10 mouse cellular contexts compared by ENCODE assay signal in the genomic region with DNA sequence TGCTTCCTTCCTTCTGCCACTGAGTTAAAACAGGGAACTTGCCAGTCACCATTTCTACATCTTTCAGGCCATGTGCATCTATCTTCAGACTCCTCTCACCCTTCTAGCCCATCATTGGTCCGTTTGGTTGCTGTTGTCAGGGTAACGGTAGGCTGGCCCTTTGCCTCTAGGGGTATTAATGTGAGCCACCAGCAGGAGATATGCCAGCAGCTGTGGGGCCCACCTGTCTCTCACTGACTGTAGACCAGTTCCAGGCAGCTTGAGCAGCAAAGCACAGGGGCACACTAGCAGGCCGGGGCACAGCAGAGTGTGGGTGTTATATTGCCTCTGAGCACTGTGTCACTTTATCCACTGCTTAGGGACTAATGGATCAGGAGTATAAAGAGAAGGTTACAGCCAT.
DNase-seq lines count a peak whose midpoint lies in the region; ATAC-seq and TF ChIP-seq lines count a peak whose summit lies in the region.
"Had no signal": no experiment of that assay in that cellular context is flagged by ENCODE, and none has a peak within 500 bp of the region (broad histone marks: within the 10 kb centered on the region; RNA-seq: fewer than 3 reads in every experiment).

No protein-coding gene starts in this region.

- H3K4me3 ChIP-seq in hindbrain, embryonic 10.5 days = no peak overlapping the region
- no peak overlapping the region for H3K4me3 ChIP-seq in midbrain, embryonic 10.5 days

- no peaks in the 10 kb centered on the region for H3K9me3 ChIP-seq in hindbrain, embryonic 10.5 days
- no peaks in the 10 kb centered on the region for H3K9me3 ChIP-seq in midbrain, embryonic 10.5 days (replicated peaks)

- TF ChIP-seq CTCF in brain, embryonic 14.5 days (IDR thresholded peaks at IDR 0.05; ENCODE audit: borderline replicate concordance, extremely low read depth, insufficient read depth, insufficient read length) = no peak

- H3K4me1 ChIP-seq in hindbrain, embryonic 10.5 days (replicated peaks) = peaks cover 8% of the 10 kb centered on the region
- H3K4me1 ChIP-seq in midbrain, embryonic 10.5 days = peaks cover 9% of the 10 kb centered on the region

- H3K27me3 ChIP-seq in hindbrain, embryonic 10.5 days (ENCODE audit: insufficient read depth, poor library complexity, severe bottlenecking) = no peaks in the 10 kb centered on the region
- no peaks in the 10 kb centered on the region for H3K27me3 ChIP-seq in midbrain, embryonic 10.5 days (ENCODE audit: low read depth, poor library complexity, severe bottlenecking)

- peak overlapping the region; percentile 64 for H3K27ac ChIP-seq in hindbrain, embryonic 10.5 days
- no peak overlapping the region for H3K27ac ChIP-seq in midbrain, embryonic 10.5 days (replicated peaks)

- no peak for ATAC-seq in CD4-positive, CD25-positive, alpha-beta regulatory T cell, adult 4 months

- DNase-seq in embryo, embryonic 10 days (ENCODE audit: low spot score) = peak; percentile 48
- no peak for DNase-seq in embryo, embryonic 9.5 days (ENCODE audit: extremely low spot score)
- DNase-seq in brain, embryonic 14.5 days (ENCODE audit: low read depth) = peak; percentile 77
- peak; percentile 45 for DNase-seq in hindbrain, embryonic 10.5 days (ENCODE audit: low spot score)
- peak; percentile 39 for DNase-seq in midbrain, embryonic 10.5 days (ENCODE audit: low spot score)
- DNase-seq in right cerebral cortex, postnatal 25 days = no peak
- DNase-seq in kidney, adult 9 months = no peak
- DNase-seq: gastrocnemius, postnatal 36 days; lung, postnatal 14 days had no signal

- H3K36me3 ChIP-seq in hindbrain, embryonic 10.5 days = no peaks in the 10 kb centered on the region
- H3K36me3 ChIP-seq in midbrain, embryonic 10.5 days = no peaks in the 10 kb centered on the region

- 50% methylated on average over 3 of the region's 3 CpGs for WGBS in hindbrain, embryonic 10.5 days
- 63% methylated on average over 3 of the region's 3 CpGs for WGBS in midbrain, embryonic 10.5 days

- no peak for TF ChIP-seq POLR2A in brain, embryonic 14.5 days (IDR thresholded peaks at IDR 0.05; ENCODE audit: borderline replicate concordance, extremely low read depth, insufficient read depth, insufficient read length, poor library complexity, severe bottlenecking)

Comparison
In these comparisons a context has a peak if more than half of its experiments do, and no peak if none do; other contexts are left out.
1. DNase-seq: peak in embryo, embryonic 10 days (single experiment), brain, embryonic 14.5 days (single experiment), hindbrain, embryonic 10.5 days (single experiment) and midbrain, embryonic 10.5 days (single experiment); none in embryo, embryonic 9.5 days (single experiment), right cerebral cortex, postnatal 25 days (single experiment) and kidney, adult 9 months (single experiment).